Mouse (Mus musculus) erythroblast, embryonic 14.5 days (primary cell): Measurements from ENCODE around the gene Lrrc55. TPM values are rescaled to one million over a fixed set of nuclear protein-coding genes. Genes with fewer than 3 reads are reported as not detected.

Experiments used
- H3K27me3 ChIP-seq: 2 replicates; pipeline ENCODE4 v1.6.1; 2012; ENCODE audit warnings: inconsistent platforms; ENCODE audit not compliant: control insufficient read depth
- H3K36me3 ChIP-seq: 2 replicates; pipeline ENCODE4 v1.6.1; 2012; ENCODE audit warnings: mild to moderate bottlenecking, inconsistent platforms; ENCODE audit not compliant: control insufficient read depth
- H3K4me1 ChIP-seq: 2 replicates; pipeline ENCODE4 v1.6.1; 2012; ENCODE audit warnings: inconsistent platforms; ENCODE audit not compliant: control insufficient read depth
- H3K4me3 ChIP-seq: replicated peaks from 2 replicates; pipeline ENCODE3; 2012; ENCODE audit warnings: moderate library complexity, mild to moderate bottlenecking, inconsistent platforms
- H3K9me3 ChIP-seq: 2 replicates; pipeline ENCODE4 v1.6.1; 2012; ENCODE audit warnings: low read length, inconsistent platforms, mixed read lengths; ENCODE audit not compliant: control insufficient read depth
- GATA1 ChIP-seq: IDR thresholded peaks from 2 replicates; pipeline ENCODE4 v1.6.1; 2012; ENCODE audit warnings: low read length, inconsistent platforms, mixed read lengths
- TAL1 ChIP-seq: IDR thresholded peaks from 3 replicates; pipeline ENCODE4 v1.6.1; 2012; ENCODE audit warnings: low read length, inconsistent platforms, mixed read lengths
- polyA plus RNA-seq: library from polyadenylated mRNA; stranded (reverse); fragments of >175 nt; gene quantifications from 2 replicates; pipeline ENCODE4 v1.2.3, GENCODE M21; 2012

Lrrc55 gene
- polyA plus RNA-seq, 1 experiment = not detected

DNA sequence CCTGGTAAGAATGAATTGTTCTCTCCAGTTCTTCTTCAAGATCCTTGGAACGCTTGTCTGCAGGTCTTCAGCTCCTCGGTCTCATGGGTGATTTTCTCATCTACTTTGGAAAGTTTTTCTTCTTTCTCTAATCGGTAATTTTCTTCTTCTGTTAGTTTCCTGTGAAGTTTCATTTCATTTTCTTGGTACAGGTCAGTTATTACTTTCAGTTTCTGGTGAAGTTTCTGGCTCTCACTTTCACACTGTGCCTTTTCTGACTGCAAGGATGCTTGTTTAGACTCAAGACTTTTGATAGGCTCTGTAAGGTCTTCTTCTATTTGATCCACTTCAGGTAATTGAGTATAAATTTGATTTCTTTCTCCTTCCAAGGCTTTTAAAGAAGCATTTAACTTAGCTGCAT is 39.6 kb downstream of the Lrrc55 start:
- H3K9me3 ChIP-seq = no peaks in the 10 kb centered on the region
- TF ChIP-seq GATA1 = no peak
- no peak overlapping the region for H3K4me3 ChIP-seq
- H3K27me3 ChIP-seq = no peaks in the 10 kb centered on the region
- no peaks in the 10 kb centered on the region for H3K4me1 ChIP-seq
- no peaks in the 10 kb centered on the region for H3K36me3 ChIP-seq

- H3K4me1 ChIP-seq = no peaks in the 10 kb centered on the region
- no peaks in the 10 kb centered on the region for H3K36me3 ChIP-seq
- H3K9me3 ChIP-seq = no peaks in the 10 kb centered on the region
- H3K4me3 ChIP-seq = no peak overlapping the region
- H3K27me3 ChIP-seq = no peaks in the 10 kb centered on the region
- no peak for TF ChIP-seq GATA1
- TF ChIP-seq TAL1 = no peak
Observed at GRCm38 (mm10) chr2:85156136-85156535, 40.9 kb downstream of the Lrrc55 start.

DNA sequence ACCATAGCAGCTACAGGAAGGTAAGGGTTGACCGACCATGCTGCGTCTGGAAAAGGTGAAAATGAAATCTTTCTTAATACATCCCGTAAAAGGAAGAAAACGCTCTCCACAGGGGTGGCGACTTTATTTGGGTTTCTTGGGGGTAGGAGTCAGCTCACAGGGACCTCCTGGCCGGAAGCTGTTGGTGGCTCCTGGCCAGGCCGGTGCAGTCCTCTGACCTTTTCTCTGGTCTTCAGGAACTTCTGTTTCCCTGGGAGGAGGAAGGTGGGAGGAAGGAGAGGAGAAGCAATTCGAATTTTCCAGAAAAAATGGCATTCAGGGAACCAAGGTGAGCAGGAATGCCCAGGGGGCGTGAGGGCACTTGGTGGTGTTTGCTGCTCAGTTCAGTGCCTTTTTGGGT is 41.7 kb downstream of the Lrrc55 start:
- no peaks in the 10 kb centered on the region for H3K4me1 ChIP-seq

DNA sequence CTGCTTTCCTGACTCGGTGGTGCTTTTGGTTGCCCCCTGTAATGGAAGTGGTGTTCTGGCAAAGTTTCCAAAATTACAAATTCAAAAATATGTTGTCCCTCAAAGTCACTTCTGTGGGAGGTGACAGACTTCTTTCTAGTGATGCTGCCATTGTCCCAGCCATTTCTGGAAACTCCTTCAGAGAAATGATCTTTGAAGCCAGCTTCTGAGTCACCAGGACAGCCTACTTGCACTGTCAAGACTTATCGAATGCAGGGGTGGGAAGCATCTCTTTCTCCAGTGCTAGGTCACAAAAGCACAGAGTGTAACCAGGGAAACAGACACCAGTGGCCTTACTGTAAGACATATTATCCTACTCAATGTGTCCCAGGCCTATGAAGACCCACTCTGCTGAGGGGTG is 45.8 kb downstream of the Lrrc55 start:
- no peaks in the 10 kb centered on the region for H3K36me3 ChIP-seq
- TF ChIP-seq TAL1 = no peak
- TF ChIP-seq GATA1 = no peak
- H3K4me1 ChIP-seq = no peaks in the 10 kb centered on the region
- H3K27me3 ChIP-seq = no peaks in the 10 kb centered on the region
- H3K4me3 ChIP-seq = no peak overlapping the region
- no peaks in the 10 kb centered on the region for H3K9me3 ChIP-seq

More for the DNA sequence above, 41.7 kb downstream of the Lrrc55 start:
- Histone ChIP-seq H3K4me3 (no peak overlapping the region), H3K27me3 (no peaks in the 10 kb centered on the region), H3K36me3 (no peaks in the 10 kb centered on the region), H3K9me3 (no peaks in the 10 kb centered on the region)
- TF ChIP-seq GATA1 (no peak), TAL1 (no peak)

GRCm38 (mm10) chr2:85150373-85150772 is 46.6 kb downstream of the Lrrc55 start:
- no peak overlapping the region for H3K4me3 ChIP-seq
- TF ChIP-seq GATA1 (no peak), TAL1 (no peak)
- H3K27me3 ChIP-seq = no peaks in the 10 kb centered on the region
- no peaks in the 10 kb centered on the region for H3K9me3 ChIP-seq
- H3K36me3 ChIP-seq = no peaks in the 10 kb centered on the region
- H3K4me1 ChIP-seq = no peaks in the 10 kb centered on the region

- Histone ChIP-seq H3K9me3 (no peaks in the 10 kb centered on the region), H3K36me3 (no peaks in the 10 kb centered on the region), H3K4me1 (no peaks in the 10 kb centered on the region), H3K27me3 (no peaks in the 10 kb centered on the region), H3K4me3 (no peak overlapping the region)
- TF ChIP-seq GATA1 (no peak), TAL1 (no peak)
Observed at GRCm38 (mm10) chr2:85147481-85147880, 49.5 kb downstream of the Lrrc55 start.

- H3K4me3 ChIP-seq = no peak overlapping the region
- H3K36me3 ChIP-seq = no peaks in the 10 kb centered on the region
- TF ChIP-seq GATA1 = no peak
- no peak for TF ChIP-seq TAL1
- H3K9me3 ChIP-seq = no peaks in the 10 kb centered on the region
- H3K4me1 ChIP-seq = peaks cover 4% of the 10 kb centered on the region
- no peaks in the 10 kb centered on the region for H3K27me3 ChIP-seq
Observed at GRCm38 (mm10) chr2:85145346-85145745, 51.7 kb downstream of the Lrrc55 start.

GRCm38 (mm10) chr2:85144908-85145307 is 52.1 kb downstream of the Lrrc55 start:
- Histone ChIP-seq H3K4me3 (no peak overlapping the region), H3K4me1 (peaks cover 5% of the 10 kb centered on the region), H3K36me3 (no peaks in the 10 kb centered on the region), H3K27me3 (no peaks in the 10 kb centered on the region), H3K9me3 (no peaks in the 10 kb centered on the region)
- TF ChIP-seq TAL1 (no peak), GATA1 (no peak)

DNA sequence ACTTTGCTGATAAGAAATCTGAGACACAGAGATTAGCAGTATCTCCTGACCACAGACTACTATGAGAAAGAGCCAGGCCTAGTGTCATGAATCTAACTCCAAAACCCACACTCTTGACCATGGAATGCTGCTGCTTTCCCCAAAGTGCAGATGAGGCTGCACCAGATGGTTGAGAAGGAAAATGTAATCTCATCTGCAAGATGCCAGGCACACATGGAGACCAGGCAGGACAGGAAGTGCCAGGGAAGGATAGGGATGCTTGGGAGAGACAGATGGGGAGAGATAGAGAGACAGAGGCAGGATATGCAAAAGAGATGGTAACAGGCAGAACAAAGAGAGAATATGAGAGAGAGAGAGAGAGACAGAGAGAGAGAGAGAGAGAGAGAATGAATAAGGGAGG is 56.2 kb downstream of the Lrrc55 start:
- peaks cover 34% of the 10 kb centered on the region for H3K27me3 ChIP-seq
- H3K4me1 ChIP-seq = peaks cover 5% of the 10 kb centered on the region
- no peak overlapping the region for H3K4me3 ChIP-seq
- no peaks in the 10 kb centered on the region for H3K9me3 ChIP-seq
- H3K36me3 ChIP-seq = no peaks in the 10 kb centered on the region
- TF ChIP-seq GATA1 (no peak), TAL1 (no peak)

- no peaks in the 10 kb centered on the region for H3K9me3 ChIP-seq
- no peak overlapping the region for H3K4me3 ChIP-seq
- peaks cover 38% of the 10 kb centered on the region for H3K27me3 ChIP-seq
- H3K36me3 ChIP-seq = no peaks in the 10 kb centered on the region
- H3K4me1 ChIP-seq = peaks cover 5% of the 10 kb centered on the region
- TF ChIP-seq TAL1 (no peak), GATA1 (no peak)
Observed at GRCm38 (mm10) chr2:85139846-85140245, 57.2 kb downstream of the Lrrc55 start.
